Mouse (Mus musculus) liver, embryonic 16.5 days (tissue): ENCODE results near the gene Eid1. TPM values are rescaled to one million over a fixed set of nuclear protein-coding genes. Genes with fewer than 3 reads are reported as not detected.
A peak's percentile ranks its signal among the peaks of the same experiment; 100 is the strongest.

Source experiments
- ATAC-seq: fragments of 200-750 bp; cut with Nextera tagmentation; 2 replicates; pipeline ENCODE4 v1.8.0; 2017; ENCODE audit warnings: low read depth, mild to moderate bottlenecking, moderate number of reproducible peaks, moderate library complexity
- H3K27ac ChIP-seq: fragments of 300-500 bp; sonication (generic); 2 replicates; pipeline ENCODE4 v1.5.1; 2014; ENCODE audit warnings: mild to moderate bottlenecking, low read length
- H3K27me3 ChIP-seq: fragments of 300-500 bp; sonication (generic); 2 replicates; pipeline ENCODE4 v1.6.1; 2014; ENCODE audit warnings: low read depth, low read length, mixed read lengths; ENCODE audit not compliant: control insufficient read depth, insufficient read depth
- H3K36me3 ChIP-seq: fragments of 300-500 bp; sonication (generic); 2 replicates; pipeline ENCODE4 v1.6.1; 2014; ENCODE audit warnings: mild to moderate bottlenecking; ENCODE audit not compliant: control insufficient read depth, insufficient read depth
- H3K4me1 ChIP-seq: fragments of 300-500 bp; sonication (generic); 2 replicates; pipeline ENCODE4 v1.6.1; 2014; ENCODE audit warnings: low read depth, low read length, mixed read lengths; ENCODE audit not compliant: control insufficient read depth
- H3K4me2 ChIP-seq: fragments of 300-500 bp; sonication (generic); 2 replicates; pipeline ENCODE4 v1.6.1; 2014; ENCODE audit warnings: low read depth, low read length, mixed read lengths
- H3K4me3 ChIP-seq: fragments of 300-500 bp; sonication (generic); 2 replicates; pipeline ENCODE4 v1.5.1; 2014; ENCODE audit warnings: low read depth, mild to moderate bottlenecking, low read length
- H3K9ac ChIP-seq: fragments of 300-500 bp; sonication (generic); 2 replicates; pipeline ENCODE4 v1.6.1; 2014; ENCODE audit warnings: low read depth, low read length
- H3K9me3 ChIP-seq: fragments of 300-500 bp; sonication (generic); replicated peaks from 2 replicates; pipeline ENCODE4 v1.6.1; 2016; ENCODE audit warnings: low read length; ENCODE audit not compliant: control insufficient read depth
- WGBS: fragments of 180-500 bp; shearing (Covaris S2); extraction: QIAGEN DNeasy Blood & Tissue Kit; methylation state at CpG from one replicate; pipeline ENCODE4 v1.1.7; 2014; ENCODE audit not compliant: insufficient replicate concordance; 5-methylcytosine and 5-hydroxymethylcytosine counted together
- polyA plus RNA-seq: library from polyadenylated mRNA; unstranded; fragments of >200 nt; fragmentation: Nextera tagmentation; extraction: Ambion mirVana; gene quantifications from 2 replicates; pipeline ENCODE4 v1.2.1, GENCODE M21; 2015

Eid1 gene
- polyA plus RNA-seq, 1 experiment from 2014 or later, result 34.2 TPM

DNA sequence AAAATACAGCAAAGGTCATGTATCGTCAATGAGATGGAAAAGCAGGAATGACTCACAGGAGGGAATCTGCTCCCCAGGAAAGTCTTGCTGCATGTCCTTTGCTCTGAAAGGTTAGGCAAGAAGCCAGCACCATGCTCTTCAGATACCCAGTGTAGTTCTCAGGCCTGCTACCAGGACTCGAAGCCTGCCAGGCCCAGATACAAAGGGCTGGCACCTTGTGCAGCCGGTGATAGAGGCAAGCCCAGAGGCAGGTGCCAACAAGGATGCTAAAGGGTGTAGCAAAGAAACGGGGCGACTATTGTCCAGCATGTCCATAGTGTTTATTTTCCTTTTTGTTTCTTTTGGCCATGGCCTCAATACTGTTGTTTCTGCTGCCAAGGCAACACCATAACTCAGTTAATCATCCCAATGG is 33.6 kb downstream of the Eid1 start:
- no peaks in the 10 kb centered on the region for H3K27me3 ChIP-seq
- WGBS, result 58% methylated on average over 5 of the region's 5 CpGs
- no peak overlapping the region for H3K4me3 ChIP-seq
- H3K36me3 ChIP-seq, result no peaks in the 10 kb centered on the region
- H3K27ac ChIP-seq, result no peak overlapping the region
- no peaks in the 10 kb centered on the region for H3K4me1 ChIP-seq
- no peak for ATAC-seq
- H3K9me3 ChIP-seq, result no peaks in the 10 kb centered on the region
- H3K4me2 ChIP-seq, result no peak overlapping the region
- no peak overlapping the region for H3K9ac ChIP-seq

DNA sequence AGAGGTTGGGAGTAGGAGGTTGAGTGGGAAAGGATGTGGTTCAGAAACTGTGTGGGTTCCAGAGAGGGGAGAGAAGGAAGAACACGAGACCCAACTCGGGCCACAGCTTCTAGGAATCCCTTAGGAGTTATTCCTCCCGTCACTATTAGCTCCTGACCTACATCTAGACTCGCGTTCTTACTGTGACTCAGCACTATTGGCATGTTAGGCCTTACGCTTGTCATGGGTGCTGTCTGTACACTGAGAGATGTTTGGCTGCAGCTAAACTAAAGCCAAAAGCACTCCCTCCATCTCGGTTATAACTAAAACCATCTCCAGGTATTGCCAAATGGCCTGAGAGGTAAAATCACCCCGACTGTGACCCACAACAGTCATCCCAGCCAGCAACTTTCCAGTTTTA is 43.7 kb downstream of the Eid1 start:
- peaks cover 5% of the 10 kb centered on the region for H3K27me3 ChIP-seq
- H3K9ac ChIP-seq, result no peak overlapping the region
- H3K36me3 ChIP-seq, result no peaks in the 10 kb centered on the region
- no peak for ATAC-seq
- H3K4me2 ChIP-seq, result no peak overlapping the region
- 61% methylated on average over 8 of the region's 8 CpGs for WGBS
- H3K27ac ChIP-seq, result no peak overlapping the region
- H3K9me3 ChIP-seq, result no peaks in the 10 kb centered on the region
- no peak overlapping the region for H3K4me3 ChIP-seq
- no peaks in the 10 kb centered on the region for H3K4me1 ChIP-seq

DNA sequence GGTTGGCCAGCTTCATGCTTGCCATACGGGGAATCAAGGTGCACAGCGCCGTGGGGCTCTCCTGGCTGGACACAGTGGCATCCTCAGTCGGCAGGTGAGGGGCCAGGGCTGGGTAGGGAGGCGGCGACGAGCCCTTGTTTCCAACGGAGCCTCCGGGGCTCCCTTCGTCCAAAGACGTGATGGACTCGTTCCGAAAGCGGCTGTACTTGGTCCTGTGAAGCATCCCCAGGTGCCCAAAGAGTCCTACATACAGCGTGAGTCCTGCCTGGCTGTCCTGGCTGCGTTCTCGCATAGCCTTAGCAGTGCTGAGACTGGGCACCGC is 50.2 kb downstream of the Eid1 start:
- peak overlapping the region; percentile 43 for H3K4me3 ChIP-seq

DNA sequence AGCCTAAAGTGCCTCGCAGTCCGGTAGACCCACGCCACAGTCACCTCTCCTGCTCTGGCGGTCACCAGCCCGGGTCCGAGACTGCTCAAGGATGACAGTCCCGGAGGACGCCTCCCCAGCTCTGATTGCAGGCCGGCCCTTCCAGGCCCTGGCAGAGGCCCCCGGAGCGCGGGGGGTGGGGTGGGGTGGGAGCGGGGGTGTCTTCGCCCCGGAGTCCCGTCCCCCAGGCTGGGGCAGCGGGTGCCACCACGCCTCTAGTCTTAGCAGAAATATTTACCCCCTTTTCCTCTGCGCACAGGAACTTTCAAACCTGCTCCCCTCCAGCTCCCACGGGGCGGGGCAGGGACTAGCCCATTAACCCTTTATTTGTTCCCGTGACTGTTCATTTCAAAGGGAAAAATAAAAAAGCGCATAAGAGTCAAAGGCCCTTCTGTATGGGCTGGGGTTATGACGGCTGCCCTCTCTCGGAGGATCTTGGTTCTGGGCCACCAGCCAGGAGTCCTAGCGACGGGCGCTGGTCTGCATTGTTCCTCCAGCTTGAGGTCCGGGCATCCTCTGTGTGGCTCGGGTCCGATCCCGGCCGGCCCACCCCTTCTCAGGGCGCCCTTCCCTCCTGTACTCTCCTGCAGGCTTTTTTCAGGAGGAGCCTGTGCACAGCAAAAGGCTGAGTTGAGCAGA is 50.7 kb downstream of the Eid1 start:
- Histone ChIP-seq H3K4me3 (peak overlapping the region; percentile 43), H3K4me2 (peak overlapping the region; percentile 63), H3K36me3 (no peaks in the 10 kb centered on the region), H3K4me1 (peaks cover 2% of the 10 kb centered on the region; the same call in 1 of the 2 replicates), H3K27ac (no peak overlapping the region), H3K27me3 (peaks cover 43% of the 10 kb centered on the region), H3K9me3 (no peaks in the 10 kb centered on the region), H3K9ac (no peak overlapping the region)
- under 1% methylated on average over 34 of the region's 34 CpGs for WGBS
- peak; percentile 21; the same call in 1 of the 2 replicates for ATAC-seq

More for the DNA sequence above, 50.2 kb downstream of the Eid1 start:
- Histone ChIP-seq H3K9me3 (no peaks in the 10 kb centered on the region), H3K4me2 (peak overlapping the region; percentile 63), H3K27ac (no peak overlapping the region), H3K27me3 (peaks cover 43% of the 10 kb centered on the region), H3K36me3 (no peaks in the 10 kb centered on the region), H3K4me1 (peaks cover 2% of the 10 kb centered on the region; the same call in 1 of the 2 replicates), H3K9ac (no peak overlapping the region)
- no peak for ATAC-seq
- 4% methylated on average over 18 of the region's 18 CpGs for WGBS

DNA sequence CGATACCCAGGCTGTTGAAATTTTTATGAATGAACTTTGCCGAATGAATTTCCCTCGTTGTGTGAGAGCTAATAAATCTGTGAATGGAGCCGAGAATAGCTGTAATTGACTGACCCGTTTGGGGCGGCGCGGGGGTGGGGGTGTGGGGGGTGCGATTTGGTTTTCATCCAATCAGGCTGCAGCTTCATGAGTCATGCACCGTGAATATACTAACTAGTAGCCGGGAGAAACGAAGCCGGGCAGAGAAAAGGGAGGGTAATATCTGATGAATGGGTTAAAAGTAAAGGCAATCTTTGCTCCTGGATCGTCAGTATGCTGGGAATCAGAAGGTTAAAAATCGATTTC is 51.2 kb downstream of the Eid1 start, which contains the start of gene Shc4:
Gene Shc4, minus strand, starts transcription at position 63 of the 345 bp plus-strand sequence.
- H3K27ac ChIP-seq, result no peak within 1 kb of the TSS
- H3K9me3 ChIP-seq, result no peaks in the 10 kb centered on the region
- no peak within 1 kb of the TSS for H3K9ac ChIP-seq
- WGBS, result under 1% methylated on average over 15 of the region's 15 CpGs
- H3K4me1 ChIP-seq, result peaks cover 2% of the 10 kb centered on the region; the same call in 1 of the 2 replicates
- H3K4me2 ChIP-seq, result peak within 1 kb of the TSS; percentile 63
- peaks cover 43% of the 10 kb centered on the region for H3K27me3 ChIP-seq
- H3K36me3 ChIP-seq, result no peaks in the 10 kb centered on the region
- H3K4me3 ChIP-seq, result peak within 1 kb of the TSS; percentile 43
- no peak for ATAC-seq

Other genes starting within 250 kb of the Eid1 start
- gene Gm9913, start 168.0 kb upstream of the Eid1 start, polyA plus RNA-seq, result not detected in 2 replicates
- 1.4 and 1.7 TPM in 2 replicates for gene Fbn1, start 165.1 kb upstream of the Eid1 start, polyA plus RNA-seq
- 4.2 and 4.4 TPM in 2 replicates for gene Cep152, start 48.0 kb upstream of the Eid1 start, polyA plus RNA-seq
- gene Shc4, start 51.1 kb downstream of the Eid1 start, polyA plus RNA-seq, result 0.64 and 0.77 TPM in 2 replicates
- gene Secisbp2l, start 109.8 kb downstream of the Eid1 start, polyA plus RNA-seq, result 5.3 and 5.4 TPM in 2 replicates
- gene Galk2, start 186.0 kb downstream of the Eid1 start, polyA plus RNA-seq, result 8.4 and 9.4 TPM in 2 replicates
- 35.6 and 40.1 TPM in 2 replicates for gene Cops2, start 186.0 kb downstream of the Eid1 start, polyA plus RNA-seq